Mouse (Mus musculus): ENCODE data around the gene Tomm70a. TPM values are rescaled to one million over a fixed set of nuclear protein-coding genes. Genes with fewer than 3 reads are reported as not detected.

Gene Tomm70a
- polyA plus RNA-seq, 1 experiment, result 51.6 TPM

GRCm38 (mm10) chr16:57177664-57178063 is 56.2 kb downstream of the Tomm70a start:
- H3K27ac ChIP-seq (ENCODE audit: insufficient read depth, low read length), result no peak overlapping the region
- no peaks in the 10 kb centered on the region for H3K27me3 ChIP-seq (ENCODE audit: control insufficient read depth, insufficient read depth, low read length)
- H3K4me3 ChIP-seq (replicated peaks; ENCODE audit: insufficient read depth, low read depth, low read length), result no peak overlapping the region
- 94% methylated on average over 10 of the region's 10 CpGs for WGBS
- H3K4me1 ChIP-seq (ENCODE audit: control insufficient read depth, insufficient read depth, low read length), result peaks cover 3% of the 10 kb centered on the region; the same call in 1 of the 2 replicates
- no peak for TF ChIP-seq POLR2A (IDR thresholded peaks at IDR 0.05; ENCODE audit: borderline replicate concordance, insufficient read depth, low read length)
- no peak for TF ChIP-seq CTCF (IDR thresholded peaks at IDR 0.05; ENCODE audit: borderline replicate concordance, insufficient read depth, low read depth, low read length)
- no peak for DNase-seq

GRCm38 (mm10) chr16:57181180-57181579 is 59.7 kb downstream of the Tomm70a start:
- 79% methylated on average over 11 of the region's 11 CpGs for WGBS
- H3K4me3 ChIP-seq (replicated peaks; ENCODE audit: insufficient read depth, low read depth, low read length), result no peak overlapping the region
- no peaks in the 10 kb centered on the region for H3K27me3 ChIP-seq (ENCODE audit: control insufficient read depth, insufficient read depth, low read length)
- no peak for DNase-seq
- TF ChIP-seq CTCF (IDR thresholded peaks at IDR 0.05; ENCODE audit: borderline replicate concordance, insufficient read depth, low read depth, low read length), result no peak
- no peak overlapping the region for H3K27ac ChIP-seq (ENCODE audit: insufficient read depth, low read length)
- H3K4me1 ChIP-seq (ENCODE audit: control insufficient read depth, insufficient read depth, low read length), result no peaks in the 10 kb centered on the region

- Histone ChIP-seq H3K27ac (ENCODE audit: insufficient read depth, low read length) (no peak overlapping the region), H3K27me3 (ENCODE audit: control insufficient read depth, insufficient read depth, low read length) (no peaks in the 10 kb centered on the region), H3K4me1 (ENCODE audit: control insufficient read depth, insufficient read depth, low read length) (no peaks in the 10 kb centered on the region), H3K4me3 (replicated peaks; ENCODE audit: insufficient read depth, low read depth, low read length) (no peak overlapping the region)
- WGBS, result 93% methylated on average over 5 of the region's 5 CpGs
- DNase-seq, result no peak
- TF ChIP-seq POLR2A (IDR thresholded peaks at IDR 0.05; ENCODE audit: borderline replicate concordance, insufficient read depth, low read length), result no peak
- TF ChIP-seq CTCF (IDR thresholded peaks at IDR 0.05; ENCODE audit: borderline replicate concordance, insufficient read depth, low read depth, low read length), result no peak
These were observed 60.5 kb downstream of the Tomm70a start for GRCm38 (mm10) chr16:57182037-57182436.

- no peaks in the 10 kb centered on the region for H3K4me1 ChIP-seq (ENCODE audit: control insufficient read depth, insufficient read depth, low read length)
- no peak overlapping the region for H3K27ac ChIP-seq (ENCODE audit: insufficient read depth, low read length)
- no peak overlapping the region for H3K4me3 ChIP-seq (replicated peaks; ENCODE audit: insufficient read depth, low read depth, low read length)
- no peak for TF ChIP-seq POLR2A (IDR thresholded peaks at IDR 0.05; ENCODE audit: borderline replicate concordance, insufficient read depth, low read length)
- TF ChIP-seq CTCF (IDR thresholded peaks at IDR 0.05; ENCODE audit: borderline replicate concordance, insufficient read depth, low read depth, low read length), result no peak
- DNase-seq, result no peak
- no peaks in the 10 kb centered on the region for H3K27me3 ChIP-seq (ENCODE audit: control insufficient read depth, insufficient read depth, low read length)
- 97% methylated on average over 4 of the region's 4 CpGs for WGBS
These were observed 65.1 kb downstream of the Tomm70a start for GRCm38 (mm10) chr16:57186618-57187017.

GRCm38 (mm10) chr16:57189493-57189892 is 68.0 kb downstream of the Tomm70a start:
- no peak for DNase-seq
- 83% methylated on average over 2 of the region's 2 CpGs for WGBS
- no peak overlapping the region for H3K4me3 ChIP-seq (replicated peaks; ENCODE audit: insufficient read depth, low read depth, low read length)
- no peaks in the 10 kb centered on the region for H3K27me3 ChIP-seq (ENCODE audit: control insufficient read depth, insufficient read depth, low read length)
- TF ChIP-seq POLR2A (IDR thresholded peaks at IDR 0.05; ENCODE audit: borderline replicate concordance, insufficient read depth, low read length) (no peak), CTCF (IDR thresholded peaks at IDR 0.05; ENCODE audit: borderline replicate concordance, insufficient read depth, low read depth, low read length) (no peak)
- no peaks in the 10 kb centered on the region for H3K4me1 ChIP-seq (ENCODE audit: control insufficient read depth, insufficient read depth, low read length)
- H3K27ac ChIP-seq (ENCODE audit: insufficient read depth, low read length), result no peak overlapping the region

- TF ChIP-seq CTCF (IDR thresholded peaks at IDR 0.05; ENCODE audit: borderline replicate concordance, insufficient read depth, low read depth, low read length), result no peak
- no peak for TF ChIP-seq POLR2A (IDR thresholded peaks at IDR 0.05; ENCODE audit: borderline replicate concordance, insufficient read depth, low read length)
- no peak overlapping the region for H3K27ac ChIP-seq (ENCODE audit: insufficient read depth, low read length)
- WGBS, result 94% methylated on average over 8 of the region's 8 CpGs
- H3K4me1 ChIP-seq (ENCODE audit: control insufficient read depth, insufficient read depth, low read length), result no peaks in the 10 kb centered on the region
- no peak overlapping the region for H3K4me3 ChIP-seq (replicated peaks; ENCODE audit: insufficient read depth, low read depth, low read length)
- DNase-seq, result no peak
- H3K27me3 ChIP-seq (ENCODE audit: control insufficient read depth, insufficient read depth, low read length), result no peaks in the 10 kb centered on the region
These were observed 68.9 kb downstream of the Tomm70a start for GRCm38 (mm10) chr16:57190390-57190789.

GRCm38 (mm10) chr16:57191214-57191613 is 69.7 kb downstream of the Tomm70a start:
- no peaks in the 10 kb centered on the region for H3K4me1 ChIP-seq (ENCODE audit: control insufficient read depth, insufficient read depth, low read length)
- H3K4me3 ChIP-seq (replicated peaks; ENCODE audit: insufficient read depth, low read depth, low read length), result no peak overlapping the region
- WGBS, result 63% methylated on average over 14 of the region's 14 CpGs
- H3K27me3 ChIP-seq (ENCODE audit: control insufficient read depth, insufficient read depth, low read length), result no peaks in the 10 kb centered on the region
- no peak for TF ChIP-seq POLR2A (IDR thresholded peaks at IDR 0.05; ENCODE audit: borderline replicate concordance, insufficient read depth, low read length)
- TF ChIP-seq CTCF (IDR thresholded peaks at IDR 0.05; ENCODE audit: borderline replicate concordance, insufficient read depth, low read depth, low read length), result no peak
- DNase-seq, result no peak
- no peak overlapping the region for H3K27ac ChIP-seq (ENCODE audit: insufficient read depth, low read length)

GRCm38 (mm10) chr16:57196590-57196989 is 75.1 kb downstream of the Tomm70a start:
- DNase-seq, result no peak
- Histone ChIP-seq H3K27ac (ENCODE audit: insufficient read depth, low read length) (no peak overlapping the region), H3K27me3 (ENCODE audit: control insufficient read depth, insufficient read depth, low read length) (no peaks in the 10 kb centered on the region), H3K4me3 (replicated peaks; ENCODE audit: insufficient read depth, low read depth, low read length) (no peak overlapping the region), H3K4me1 (ENCODE audit: control insufficient read depth, insufficient read depth, low read length) (no peaks in the 10 kb centered on the region)
- TF ChIP-seq POLR2A (IDR thresholded peaks at IDR 0.05; ENCODE audit: borderline replicate concordance, insufficient read depth, low read length), result no peak
- WGBS, result 85% methylated on average over 5 of the region's 5 CpGs
